Mouse (Mus musculus) heart, embryonic 15.5 days (tissue): ENCODE results near the gene Spint2. TPM values are rescaled to one million over a fixed set of nuclear protein-coding genes. Genes with fewer than 3 reads are reported as not detected.

Source experiments
- ATAC-seq: fragments of 200-750 bp; cut with Nextera tagmentation; replicated peaks from 2 replicates; pipeline ENCODE4 v1.8.0; 2017; ENCODE audit warnings: low read depth, moderate TSS enrichment; ENCODE audit not compliant: insufficient number of reproducible peaks, insufficient read depth, low FRiP score
- H3K27ac ChIP-seq: fragments of 300-500 bp; sonication (generic); 2 replicates; pipeline ENCODE4 v1.5.1; 2015; ENCODE audit warnings: mild to moderate bottlenecking, inconsistent platforms
- H3K27me3 ChIP-seq: fragments of 300-500 bp; sonication (generic); 2 replicates; pipeline ENCODE4 v1.6.1; 2015; ENCODE audit warnings: inconsistent platforms
- H3K36me3 ChIP-seq: fragments of 300-500 bp; sonication (generic); 2 replicates; pipeline ENCODE4 v1.6.1; 2015; ENCODE audit warnings: mild to moderate bottlenecking, inconsistent platforms
- H3K4me1 ChIP-seq: fragments of 300-500 bp; sonication (generic); replicated peaks from 2 replicates; pipeline ENCODE4 v1.6.1; 2015; ENCODE audit warnings: inconsistent platforms
- H3K4me2 ChIP-seq: fragments of 300-500 bp; sonication (generic); 2 replicates; pipeline ENCODE4 v1.6.1; 2015; ENCODE audit warnings: inconsistent platforms, mild to moderate bottlenecking, moderate library complexity
- H3K4me3 ChIP-seq: fragments of 300-500 bp; sonication (generic); 2 replicates; pipeline ENCODE4 v1.5.1; 2015; ENCODE audit warnings: mild to moderate bottlenecking, inconsistent platforms
- H3K9ac ChIP-seq: fragments of 300-500 bp; sonication (generic); 2 replicates; pipeline ENCODE4 v1.6.1; 2015; ENCODE audit warnings: mild to moderate bottlenecking, inconsistent platforms
- H3K9me3 ChIP-seq: fragments of 300-500 bp; sonication (generic); replicated peaks from 2 replicates; pipeline ENCODE4 v1.6.1; 2016; ENCODE audit warnings: inconsistent platforms
- WGBS: fragments of 180-500 bp; shearing (Covaris S2); methylation state at CpG from one replicate; pipeline ENCODE4 v1.1.7; 2015; ENCODE audit warnings: mixed read lengths; 5-methylcytosine and 5-hydroxymethylcytosine counted together
- polyA plus RNA-seq: library from polyadenylated mRNA; unstranded; fragments of >200 nt; fragmentation: Nextera tagmentation; extraction: Ambion mirVana; gene quantifications from 2 replicates; pipeline ENCODE4 v1.2.1, GENCODE M21; 2015

Gene Spint2
- polyA plus RNA-seq: 77.9 and 125 TPM in 2 replicates

- Histone ChIP-seq H3K4me2 (peak within 1 kb of the TSS; percentile 96), H3K36me3 (no peaks in the 10 kb centered on the region), H3K27ac (peak within 1 kb of the TSS; percentile 65), H3K9ac (peak within 1 kb of the TSS; percentile 77), H3K4me1 (peaks cover 24% of the 10 kb centered on the region), H3K27me3 (peaks cover 5% of the 10 kb centered on the region; the same call in 1 of the 2 replicates), H3K9me3 (no peaks in the 10 kb centered on the region), H3K4me3 (peak within 1 kb of the TSS; percentile 72)
- under 1% methylated on average over 80 of the region's 80 CpGs for WGBS
- ATAC-seq: peak; percentile 63
Observed at GRCm38 (mm10) chr7:29281201-29282073, at the start of gene Spint2. Gene Spint2 (minus strand): TSS chr7:29281912.

- Histone ChIP-seq H3K9me3 (no peaks in the 10 kb centered on the region), H3K4me2 (no peak overlapping the region), H3K36me3 (no peaks in the 10 kb centered on the region), H3K9ac (no peak overlapping the region), H3K27ac (no peak overlapping the region), H3K4me1 (no peaks in the 10 kb centered on the region), H3K4me3 (no peak overlapping the region), H3K27me3 (no peaks in the 10 kb centered on the region)
- no peak for ATAC-seq
- 87% methylated on average over 16 of the region's 16 CpGs for WGBS
Observed at GRCm38 (mm10) chr7:29328984-29329383, 47.3 kb upstream of the Spint2 start.

DNA sequence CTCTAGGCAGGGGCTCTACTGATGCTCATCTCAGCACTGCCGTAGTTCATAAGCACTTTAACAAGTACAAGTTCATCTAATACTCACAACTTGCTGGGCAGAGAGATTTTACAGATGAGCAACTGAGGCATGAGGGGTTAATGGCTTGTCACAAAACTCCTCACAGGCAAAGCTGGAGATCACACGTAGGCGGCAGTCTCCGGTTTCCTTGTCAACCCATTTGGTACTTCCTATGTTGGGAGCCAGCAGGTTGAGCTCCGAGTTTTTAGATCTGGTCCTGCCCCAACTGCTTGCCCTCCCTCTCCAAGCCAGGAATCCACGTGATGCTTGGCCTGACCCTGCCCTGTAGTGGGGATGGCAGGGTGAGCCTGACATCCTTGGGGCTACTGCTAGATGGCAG, 45.4 kb upstream of the Spint2 start:
- H3K4me3 ChIP-seq: no peak overlapping the region
- H3K9me3 ChIP-seq: no peaks in the 10 kb centered on the region
- H3K9ac ChIP-seq: no peak overlapping the region
- H3K27me3 ChIP-seq: no peaks in the 10 kb centered on the region
- ATAC-seq: no peak
- no peaks in the 10 kb centered on the region for H3K36me3 ChIP-seq
- 74% methylated on average over 6 of the region's 6 CpGs for WGBS
- H3K4me1 ChIP-seq: no peaks in the 10 kb centered on the region
- H3K4me2 ChIP-seq: no peak overlapping the region
- no peak overlapping the region for H3K27ac ChIP-seq

DNA sequence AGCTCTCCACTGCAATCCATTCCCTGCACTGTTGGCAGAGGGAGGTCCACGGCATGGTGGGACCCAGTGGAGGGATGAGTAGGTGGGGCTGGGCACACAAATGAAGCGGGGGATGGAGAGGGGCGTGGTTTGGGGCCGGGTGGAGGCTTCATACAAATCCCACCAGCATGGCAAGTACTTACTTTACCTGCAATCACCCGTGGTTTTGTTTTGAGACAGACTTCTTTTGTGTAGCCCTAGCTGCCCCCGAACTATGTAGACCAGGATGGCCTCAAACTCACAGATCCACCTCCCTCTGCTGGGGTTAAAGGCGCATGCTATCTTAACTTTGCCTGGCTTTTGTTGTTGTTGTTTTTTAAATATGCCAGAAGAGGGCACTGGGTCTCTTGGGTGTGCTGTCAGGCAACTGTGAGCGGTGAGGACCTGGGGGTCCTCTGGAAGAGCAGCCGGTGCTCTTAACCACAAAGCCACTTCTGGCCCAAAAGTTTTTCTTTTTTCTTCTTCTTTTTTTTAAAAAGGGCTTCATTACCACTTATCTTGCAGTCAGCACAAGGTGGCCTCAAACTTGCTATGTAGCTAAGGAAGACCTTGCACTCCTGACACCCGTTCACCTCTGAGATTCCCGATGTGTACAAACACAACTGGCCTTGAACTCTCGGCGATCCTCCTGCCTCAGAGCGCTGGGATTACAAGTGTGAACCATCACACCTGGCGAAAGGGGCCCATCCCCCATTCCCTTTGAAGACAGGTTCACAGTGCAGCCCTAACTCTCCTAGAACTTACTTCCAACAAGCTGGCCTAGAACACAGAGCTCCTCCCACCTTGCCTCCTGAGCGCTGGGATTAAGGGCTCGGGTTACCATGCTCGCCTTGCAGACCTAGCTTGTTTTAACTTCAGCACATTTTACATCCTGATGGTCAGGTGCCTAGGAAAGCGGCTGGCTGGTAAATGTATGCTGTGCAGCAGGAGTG, 37.9 kb upstream of the Spint2 start:
- H3K4me1 ChIP-seq: peaks cover 31% of the 10 kb centered on the region
- peak overlapping the region; percentile 43 for H3K4me2 ChIP-seq
- peak overlapping the region; percentile 18; the same call in 1 of the 2 replicates for H3K4me3 ChIP-seq
- H3K27ac ChIP-seq: 0 out of 2 replicates have a peak overlapping the region, but pooled peaks have one; percentile 10
- no peak overlapping the region for H3K9ac ChIP-seq
- WGBS: 13% methylated on average over 19 of the region's 19 CpGs
- no peaks in the 10 kb centered on the region for H3K36me3 ChIP-seq
- no peaks in the 10 kb centered on the region for H3K9me3 ChIP-seq
- no peak for ATAC-seq
- H3K27me3 ChIP-seq: peaks cover 38% of the 10 kb centered on the region

DNA sequence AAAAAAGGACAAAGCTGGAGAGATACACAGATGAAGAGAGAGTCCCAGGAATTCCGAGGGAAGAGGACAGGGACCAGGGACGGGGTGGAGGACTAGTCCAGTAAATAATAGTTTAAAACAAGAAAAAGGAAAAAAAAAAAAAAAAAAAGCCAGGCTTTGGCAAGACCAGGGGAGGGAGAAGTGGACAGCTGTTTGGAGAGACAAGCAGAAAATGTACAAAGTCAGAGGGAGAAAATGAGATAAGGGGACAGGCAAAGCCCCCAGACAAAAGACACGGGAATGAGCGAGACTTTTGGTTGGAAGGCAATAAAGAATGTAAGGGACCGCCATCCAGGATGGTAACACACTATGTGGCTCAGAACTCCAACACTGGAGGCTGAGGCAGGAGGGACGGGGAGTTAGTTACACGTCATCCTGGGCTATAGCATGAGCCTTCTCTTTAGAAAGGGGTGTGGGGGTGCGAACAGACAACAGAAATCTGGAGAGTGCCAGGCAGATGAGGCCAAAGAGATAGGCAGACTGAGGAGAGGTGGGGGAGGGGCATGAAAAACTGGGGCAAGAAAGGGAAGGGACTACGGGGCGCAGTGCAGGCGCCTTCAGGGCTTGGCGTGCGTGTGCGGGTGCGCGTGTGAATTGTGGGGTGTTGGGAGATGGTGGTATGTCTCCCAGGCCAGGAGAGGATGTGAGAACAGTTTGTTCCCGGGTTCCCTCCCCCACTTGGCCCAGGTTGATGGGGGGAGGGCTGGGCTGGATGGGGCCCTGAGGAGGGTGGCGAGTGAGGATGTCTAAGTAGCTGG, 36.6 kb upstream of the Spint2 start:
- ATAC-seq: no peak
- peak overlapping the region; percentile 43 for H3K4me2 ChIP-seq
- H3K4me3 ChIP-seq: peak overlapping the region; percentile 18; the same call in 1 of the 2 replicates
- 4% methylated on average over 18 of the region's 18 CpGs for WGBS
- no peak overlapping the region for H3K9ac ChIP-seq
- peaks cover 31% of the 10 kb centered on the region for H3K4me1 ChIP-seq
- H3K27ac ChIP-seq: peak overlapping the region; percentile 23
- no peaks in the 10 kb centered on the region for H3K9me3 ChIP-seq
- peaks cover 44% of the 10 kb centered on the region for H3K27me3 ChIP-seq
- no peaks in the 10 kb centered on the region for H3K36me3 ChIP-seq

DNA sequence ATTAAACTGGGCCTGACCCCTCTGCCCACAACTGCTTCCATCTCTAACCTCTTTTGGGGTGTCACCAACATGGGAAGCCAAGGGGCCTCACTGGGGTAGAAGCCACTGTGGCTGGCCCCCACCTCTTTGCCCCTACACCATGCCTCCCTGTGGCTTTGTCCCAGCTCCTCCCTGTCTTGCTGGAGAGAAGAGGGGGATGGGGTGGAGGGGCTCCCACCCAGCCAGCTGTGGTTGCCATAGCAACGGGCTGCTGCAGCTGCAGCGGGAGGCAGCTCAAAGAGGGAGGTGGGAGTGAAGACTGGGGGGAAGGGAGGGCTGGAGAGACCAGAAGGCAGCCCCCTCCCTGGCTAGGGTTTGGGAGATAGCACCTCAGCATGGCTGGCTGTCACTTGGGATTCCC, 35.8 kb upstream of the Spint2 start:
- no peak overlapping the region for H3K9ac ChIP-seq
- H3K9me3 ChIP-seq: no peaks in the 10 kb centered on the region
- 0% methylated on average over 2 of the region's 2 CpGs for WGBS
- H3K4me2 ChIP-seq: peak overlapping the region; percentile 43
- H3K27me3 ChIP-seq: peaks cover 50% of the 10 kb centered on the region
- peak overlapping the region; percentile 23; the same call in 1 of the 2 replicates for H3K27ac ChIP-seq
- ATAC-seq: peak; percentile 41; the same call in 1 of the 2 replicates
- H3K4me1 ChIP-seq: peaks cover 31% of the 10 kb centered on the region
- no peak overlapping the region for H3K4me3 ChIP-seq
- H3K36me3 ChIP-seq: no peaks in the 10 kb centered on the region

- H3K27me3 ChIP-seq: peaks cover 51% of the 10 kb centered on the region
- H3K4me2 ChIP-seq: peak overlapping the region; percentile 43
- H3K4me3 ChIP-seq: no peak overlapping the region
- H3K9ac ChIP-seq: no peak overlapping the region
- peak overlapping the region; percentile 23; the same call in 1 of the 2 replicates for H3K27ac ChIP-seq
- no peak; the same call in 1 of the 2 replicates for ATAC-seq
- H3K4me1 ChIP-seq: peaks cover 31% of the 10 kb centered on the region
- H3K9me3 ChIP-seq: no peaks in the 10 kb centered on the region
- WGBS: 19% methylated on average over 9 of the region's 10 CpGs
- H3K36me3 ChIP-seq: no peaks in the 10 kb centered on the region
Observed at GRCm38 (mm10) chr7:29316976-29317375, 35.3 kb upstream of the Spint2 start.

- no peak for ATAC-seq
- Histone ChIP-seq H3K4me2 (no peak overlapping the region), H3K27ac (no peak overlapping the region), H3K4me1 (peaks cover 31% of the 10 kb centered on the region), H3K36me3 (no peaks in the 10 kb centered on the region), H3K27me3 (peaks cover 53% of the 10 kb centered on the region), H3K4me3 (no peak overlapping the region), H3K9me3 (no peaks in the 10 kb centered on the region), H3K9ac (no peak overlapping the region)
- WGBS: 53% methylated on average over 17 of the region's 17 CpGs
Observed at GRCm38 (mm10) chr7:29316137-29316734, 34.5 kb upstream of the Spint2 start.

DNA sequence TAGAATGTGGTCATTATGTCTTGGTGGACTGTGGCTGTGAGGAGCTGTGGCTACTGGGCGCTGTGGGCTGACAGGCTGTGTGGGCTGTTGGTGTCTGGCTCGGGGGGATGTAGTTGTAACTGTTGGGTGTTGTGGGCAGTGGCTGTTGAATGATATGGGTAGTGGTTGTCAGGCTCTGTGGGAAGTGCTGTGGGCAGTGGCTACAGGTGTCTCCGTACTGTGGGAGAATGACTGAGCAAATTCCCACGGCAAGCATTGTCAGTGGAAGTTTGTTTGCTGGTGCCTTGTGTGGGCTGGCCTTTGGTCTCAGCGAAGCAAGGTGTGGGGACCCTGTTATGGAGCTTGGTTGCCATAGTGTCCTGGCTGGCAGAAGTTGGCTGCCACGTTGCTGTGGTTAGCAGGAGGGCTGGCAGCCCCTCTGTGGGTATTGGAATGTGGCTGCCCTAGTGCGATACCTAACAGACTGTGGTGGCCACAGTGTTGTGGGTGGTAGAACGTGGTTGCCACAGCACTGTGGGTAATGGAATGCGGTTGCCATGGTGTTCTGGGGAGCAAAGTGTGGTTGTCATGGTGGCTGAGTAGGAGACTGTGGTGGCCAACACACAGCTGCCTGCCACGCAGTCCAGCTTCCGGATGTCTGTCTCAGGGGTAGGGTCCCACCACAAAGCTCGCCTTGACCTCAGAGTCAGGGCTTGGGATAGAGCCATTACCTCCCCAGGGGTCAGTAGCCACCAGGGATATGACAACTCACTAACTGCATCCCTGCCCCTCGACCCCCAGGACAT, 33.3 kb upstream of the Spint2 start:
- Histone ChIP-seq H3K4me2 (no peak overlapping the region), H3K9ac (no peak overlapping the region), H3K27me3 (peaks cover 59% of the 10 kb centered on the region), H3K36me3 (no peaks in the 10 kb centered on the region), H3K4me3 (no peak overlapping the region), H3K9me3 (no peaks in the 10 kb centered on the region), H3K27ac (no peak overlapping the region), H3K4me1 (peaks cover 31% of the 10 kb centered on the region)
- WGBS: 65% methylated on average over 13 of the region's 13 CpGs
- ATAC-seq: no peak
